Mouse (Mus musculus) kidney, postnatal 4 days (tissue): Measurements from ENCODE around the gene Mturn.

ENCODE experiments used
- DNase-seq, 2 experiments: peaks; one replicate each; pipeline ENCODE4 v3.0.0; 2021; ENCODE audit warnings: mixed read lengths in 2 of 2

Gene Mturn

GRCm38 (mm10) chr6:54731726-54732125 is 50.3 kb downstream of the Mturn start:
- no peak for DNase-seq

- DNase-seq, result no peak
Observed at GRCm38 (mm10) chr6:54732721-54733120, 51.3 kb downstream of the Mturn start.

- DNase-seq, result no peak
Observed at GRCm38 (mm10) chr6:54736126-54736525, 54.7 kb downstream of the Mturn start.

- no peak for DNase-seq
Observed at GRCm38 (mm10) chr6:54737255-54737654, 55.8 kb downstream of the Mturn start.

- no peak for DNase-seq
Observed at GRCm38 (mm10) chr6:54737684-54738083, 56.3 kb downstream of the Mturn start.

GRCm38 (mm10) chr6:54749056-54749455 is 67.6 kb downstream of the Mturn start:
- no peak for DNase-seq

GRCm38 (mm10) chr6:54751621-54752020 is 70.2 kb downstream of the Mturn start:
- no peak for DNase-seq

- no peak for DNase-seq
Observed at GRCm38 (mm10) chr6:54752076-54752475, 70.7 kb downstream of the Mturn start.
